8 mouse cellular contexts compared by ENCODE assay signal in the genomic region with DNA sequence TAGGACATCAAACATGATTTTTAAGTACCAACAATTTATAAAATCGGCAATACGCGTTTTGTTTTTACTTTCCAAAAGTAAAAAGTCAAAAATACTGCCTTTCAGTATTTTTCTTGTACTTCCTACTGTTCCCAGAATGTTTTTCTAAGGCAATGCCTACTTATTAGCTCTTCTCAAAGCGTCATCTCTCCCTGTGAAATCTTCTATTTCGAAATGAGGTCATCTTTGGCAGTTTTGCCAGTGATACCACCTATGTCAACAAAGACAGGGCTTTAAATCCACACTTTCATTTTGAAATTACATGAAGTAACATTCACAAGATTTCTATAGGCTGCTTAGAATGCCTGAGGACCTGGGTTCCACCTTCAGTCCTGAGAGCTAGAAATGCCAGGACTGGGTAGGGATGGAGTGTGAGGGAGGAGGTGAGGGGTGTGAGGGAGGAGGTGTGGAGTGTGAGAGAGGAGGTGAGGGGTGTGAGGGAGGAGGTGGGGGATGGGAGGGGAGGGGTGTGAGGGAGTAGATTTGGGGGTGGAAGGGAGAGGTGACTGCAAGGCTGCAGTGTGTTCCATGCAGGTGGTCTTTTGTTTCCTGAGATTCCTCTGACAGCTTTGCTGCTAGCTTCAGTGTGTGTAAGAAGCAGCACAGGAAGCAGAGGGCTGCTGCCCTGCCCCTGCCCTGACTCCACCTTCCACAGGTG.
DNase-seq lines count a peak whose midpoint lies in the region; ATAC-seq lines count a peak whose summit lies in the region.

No protein-coding gene starts in this region.

- peaks cover 12% of the 10 kb centered on the region for H3K4me1 ChIP-seq in hindbrain, embryonic 15.5 days (replicated peaks)
- H3K4me1 ChIP-seq in midbrain, embryonic 13.5 days (replicated peaks), result peaks cover 22% of the 10 kb centered on the region

- H3K27me3 ChIP-seq in hindbrain, embryonic 15.5 days, result no peaks in the 10 kb centered on the region
- peaks cover 11% of the 10 kb centered on the region for H3K27me3 ChIP-seq in midbrain, embryonic 13.5 days

- 88% methylated on average over 5 of the region's 5 CpGs for WGBS in hindbrain, embryonic 15.5 days
- WGBS in midbrain, embryonic 13.5 days, result 95% methylated on average over 5 of the region's 5 CpGs

- ATAC-seq in CD4-positive, CD25-positive, alpha-beta regulatory T cell, adult 4 months, result no peak
- ATAC-seq in hindbrain, embryonic 15.5 days (ENCODE audit: low FRiP score, low read depth), result peak; percentile 89; the same call in 1 of the 2 replicates
- ATAC-seq in midbrain, embryonic 13.5 days, result peak; percentile 83; the same call in 1 of the 2 replicates
- ATAC-seq in frontal cortex, adult (ENCODE audit: low TSS enrichment), result no peak

- no peaks in the 10 kb centered on the region for H3K36me3 ChIP-seq in hindbrain, embryonic 15.5 days
- no peaks in the 10 kb centered on the region for H3K36me3 ChIP-seq in midbrain, embryonic 13.5 days

- H3K4me2 ChIP-seq in hindbrain, embryonic 15.5 days, result no peak overlapping the region
- no peak overlapping the region for H3K4me2 ChIP-seq in midbrain, embryonic 13.5 days (replicated peaks)

- DNase-seq in CD4-positive, CD25-positive, alpha-beta regulatory T cell, adult 2 months (ENCODE audit: low read depth, low spot score), result peak; percentile 27
- DNase-seq in ZHBTc4 (ENCODE audit: low read depth, low spot score), result peak; percentile 62
- DNase-seq in right cerebral cortex, adult 18-20 months, result no peak
- no peak for DNase-seq in adrenal gland, postnatal 4 days (ENCODE audit: low spot score in 2 of 2)

- no peak overlapping the region for H3K4me3 ChIP-seq in hindbrain, embryonic 15.5 days
- no peak overlapping the region for H3K4me3 ChIP-seq in midbrain, embryonic 13.5 days (replicated peaks)

- H3K27ac ChIP-seq in hindbrain, embryonic 15.5 days (replicated peaks), result no peak overlapping the region
- no peak overlapping the region for H3K27ac ChIP-seq in midbrain, embryonic 13.5 days

- H3K9ac ChIP-seq in hindbrain, embryonic 15.5 days, result no peak overlapping the region
- H3K9ac ChIP-seq in midbrain, embryonic 13.5 days (replicated peaks), result no peak overlapping the region

- H3K9me3 ChIP-seq in hindbrain, embryonic 15.5 days, result no peaks in the 10 kb centered on the region
- H3K9me3 ChIP-seq in midbrain, embryonic 13.5 days, result no peaks in the 10 kb centered on the region

Comparison
In these comparisons a context has a peak if more than half of its experiments do, and no peak if none do; other contexts are left out.
1. DNase-seq: peak in CD4-positive, CD25-positive, alpha-beta regulatory T cell, adult 2 months (single experiment) and ZHBTc4 (single experiment); none in right cerebral cortex, adult 18-20 months (single experiment) and adrenal gland, postnatal 4 days (0 of 2).
2. ATAC-seq: peak in hindbrain, embryonic 15.5 days (single experiment) and midbrain, embryonic 13.5 days (single experiment); none in CD4-positive, CD25-positive, alpha-beta regulatory T cell, adult 4 months (single experiment) and frontal cortex, adult (single experiment).